Mouse (Mus musculus) cerebellum, adult (tissue): ENCODE results near the gene H2-Eb2.

Experiments
- ATAC-seq: cut with Nextera tagmentation; 2 replicates; pipeline ENCODE4 v1.9.2; 2017; ENCODE audit warnings: mild to moderate bottlenecking, moderate library complexity, mixed read lengths; ENCODE audit not compliant: insufficient number of reproducible peaks, low FRiP score, low TSS enrichment

H2-Eb2 gene

DNA sequence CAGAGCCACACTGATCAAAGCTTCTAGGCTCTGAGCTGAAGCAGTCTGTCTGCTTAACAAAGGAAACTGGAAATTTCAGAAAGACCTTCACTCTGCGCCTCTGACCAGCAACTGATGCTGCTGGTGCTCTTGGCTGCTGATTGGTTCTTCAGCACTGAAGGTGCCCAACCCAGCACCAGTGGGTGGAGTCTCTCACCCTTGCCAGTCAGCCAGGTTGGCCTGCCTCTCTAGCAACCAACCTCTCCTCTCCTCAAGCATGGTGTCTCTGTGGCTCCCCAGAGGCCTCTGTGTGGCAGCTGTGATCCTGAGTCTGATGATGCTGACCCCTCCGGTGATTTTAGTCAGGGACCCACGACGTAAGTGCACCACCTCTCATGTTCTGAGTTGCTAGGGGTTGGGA is at the start of gene H2-Eb2:
Gene H2-Eb2, plus strand, starts transcription at position 230 of the 400 bp plus-strand sequence.
- ATAC-seq = no peak

DNA sequence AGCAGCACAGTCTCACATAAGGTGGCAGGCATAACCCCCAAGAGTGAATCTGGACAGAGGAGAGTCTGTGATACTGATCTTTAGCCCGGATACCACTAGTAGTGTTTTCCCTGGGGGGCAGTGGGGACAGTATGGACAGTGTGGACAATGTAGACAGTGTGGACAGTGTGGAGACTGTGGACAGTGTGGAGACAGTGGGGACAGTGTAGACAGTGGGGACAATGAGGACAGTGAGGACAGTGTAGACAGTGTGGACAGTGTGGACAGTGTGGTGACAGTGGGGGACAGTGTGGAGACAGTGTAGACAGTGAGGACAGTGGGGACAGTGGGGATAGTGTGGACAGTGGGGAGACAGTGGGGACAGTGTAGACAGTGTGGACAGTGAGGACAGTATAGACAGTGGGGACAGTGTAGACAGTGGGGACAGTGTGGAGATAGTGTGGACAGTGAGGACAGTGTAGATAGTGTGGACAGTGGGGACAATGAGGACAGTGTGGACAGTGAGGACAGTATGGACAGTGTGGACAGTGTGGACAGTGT is 44.9 kb upstream of the H2-Eb2 start:
- no peak for ATAC-seq

DNA sequence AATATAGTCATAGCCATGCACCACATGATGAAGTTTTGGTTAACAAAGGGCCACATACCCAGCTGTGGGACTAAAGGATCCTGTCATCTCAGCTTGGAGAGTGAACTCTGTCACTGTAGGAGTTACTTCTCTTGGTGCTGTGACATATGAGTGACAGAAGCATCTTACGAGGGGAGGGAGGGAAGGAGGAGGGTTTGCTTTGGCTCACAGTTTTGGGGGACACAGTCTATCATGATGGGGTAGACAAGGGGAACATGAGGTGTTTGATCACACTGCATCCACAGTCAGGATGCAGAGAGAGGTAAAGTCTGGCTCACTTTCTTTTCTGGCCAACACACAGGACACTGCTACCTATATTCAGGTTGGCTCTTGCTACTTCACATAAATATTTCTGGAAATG is 43.6 kb upstream of the H2-Eb2 start:
- ATAC-seq = no peak

DNA sequence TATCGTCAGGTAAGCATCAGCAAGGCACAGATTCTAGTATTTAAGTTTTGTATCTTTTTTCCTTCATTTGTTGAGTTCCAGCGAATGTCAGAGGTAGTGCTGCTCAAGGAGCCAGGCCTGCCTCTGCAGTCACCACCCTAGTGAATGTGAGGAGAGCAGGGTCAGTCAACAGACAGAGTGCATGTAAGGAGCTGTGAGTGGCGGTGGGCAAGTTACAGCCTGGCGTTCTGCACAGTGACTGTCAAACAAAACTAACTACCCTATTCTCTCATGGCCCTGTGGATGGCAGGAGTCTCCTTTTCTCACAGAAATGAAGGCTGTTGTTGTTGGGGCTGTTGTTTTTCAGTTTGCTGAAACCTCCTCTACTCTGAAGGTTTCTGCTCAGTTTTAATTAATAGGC is 40.1 kb upstream of the H2-Eb2 start:
- ATAC-seq = no peak

DNA sequence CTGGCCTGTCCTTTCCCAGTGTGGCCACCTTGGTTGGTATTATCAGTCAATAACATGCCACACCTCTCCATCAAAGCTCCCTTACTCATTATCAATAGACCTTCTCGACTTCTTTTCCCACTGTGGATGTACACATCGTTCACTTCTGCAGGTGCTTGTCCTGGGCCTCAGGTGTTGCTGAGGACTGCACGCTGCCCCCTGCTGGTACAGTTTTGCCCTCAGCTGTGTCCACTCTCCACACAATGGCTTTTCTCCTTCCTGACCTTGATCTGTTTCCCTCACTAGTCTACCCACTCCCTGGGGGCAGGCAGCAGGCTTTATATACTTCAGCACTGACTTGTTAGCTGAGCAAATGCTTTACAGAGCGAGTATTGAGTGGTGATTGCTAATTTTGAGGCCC is 39.6 kb upstream of the H2-Eb2 start:
- ATAC-seq = no peak

DNA sequence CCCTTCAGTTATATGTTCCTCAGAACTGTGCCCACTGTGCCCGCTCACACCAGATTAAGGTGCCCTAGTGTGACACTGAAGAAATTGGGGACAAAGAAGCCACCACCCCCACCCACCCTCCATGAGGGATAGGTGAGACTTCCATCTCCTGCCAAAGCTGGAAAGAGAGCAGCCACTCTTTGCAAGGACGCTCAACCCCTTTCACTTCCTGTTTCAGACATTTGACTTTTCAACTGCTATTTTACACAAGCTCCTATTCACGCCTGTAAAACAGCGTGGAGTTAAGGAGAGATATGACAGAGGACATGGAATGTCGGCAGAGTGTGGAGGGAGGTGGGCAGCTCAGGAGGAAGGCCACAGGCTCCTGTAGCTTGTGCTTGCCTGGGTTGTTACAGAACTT is 39.0 kb upstream of the H2-Eb2 start:
- ATAC-seq = no peak

DNA sequence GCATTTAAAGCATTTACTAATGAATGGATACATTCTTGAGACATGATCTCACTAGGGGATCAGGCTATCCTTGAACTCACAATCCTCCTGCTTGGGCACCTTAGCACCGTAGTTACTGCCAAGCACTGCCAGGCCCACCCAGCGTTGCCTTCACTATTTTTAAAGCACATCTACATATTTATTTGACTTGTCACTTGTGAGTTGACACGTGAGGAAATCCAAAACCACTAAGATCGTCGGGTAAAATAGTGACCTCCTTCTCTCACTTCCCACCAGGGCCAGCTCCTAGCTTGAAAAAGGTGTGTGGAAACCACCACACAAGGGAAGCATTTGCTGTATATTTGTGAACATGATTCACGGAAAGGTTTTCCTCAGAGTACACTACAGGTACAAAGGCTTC is 38.5 kb upstream of the H2-Eb2 start:
- ATAC-seq = no peak

DNA sequence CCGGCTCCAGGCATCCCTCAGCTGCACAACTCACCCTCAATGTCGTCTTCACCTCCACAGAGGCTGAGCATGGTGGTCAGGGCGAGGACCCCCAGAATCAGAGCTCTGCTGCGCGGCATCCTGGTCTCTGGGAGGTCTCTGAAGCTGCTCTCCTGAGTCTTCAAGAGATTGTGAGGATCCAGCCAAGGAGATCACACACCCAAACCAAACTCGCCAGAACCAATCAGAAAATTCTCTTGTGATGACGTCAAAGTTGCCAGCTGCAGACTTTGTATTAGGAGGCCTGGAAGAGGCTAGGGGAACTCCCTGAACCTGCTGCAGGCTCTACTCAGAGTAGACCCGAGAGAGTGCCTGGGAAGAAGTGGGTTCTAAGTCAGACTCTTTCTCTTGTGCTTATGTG is 37.8 kb upstream of the H2-Eb2 start, which contains the start of gene H2-Aa:
Gene H2-Aa, minus strand, starts transcription at position 176 of the 400 bp plus-strand sequence.
- ATAC-seq = no peak

DNA sequence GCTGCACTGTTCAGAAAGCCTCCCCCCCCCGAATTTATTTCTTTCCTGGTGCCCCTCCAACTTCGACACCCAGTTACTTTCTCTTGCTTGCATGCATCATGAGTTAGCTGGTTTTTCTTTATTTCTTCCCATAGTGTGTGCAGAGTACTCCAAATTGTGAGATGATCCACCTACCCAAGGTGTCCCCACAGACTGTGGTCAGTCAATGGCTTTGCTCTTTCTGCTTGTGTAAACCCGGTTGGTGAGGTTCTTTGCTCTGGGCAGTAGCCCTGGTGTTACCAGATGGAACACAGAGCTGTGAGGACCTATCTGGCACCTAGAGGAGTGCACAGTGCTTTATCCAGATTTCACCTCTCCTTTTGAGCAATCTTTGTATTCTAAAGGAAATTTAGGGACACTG is 37.3 kb upstream of the H2-Eb2 start:
- ATAC-seq = no peak

DNA sequence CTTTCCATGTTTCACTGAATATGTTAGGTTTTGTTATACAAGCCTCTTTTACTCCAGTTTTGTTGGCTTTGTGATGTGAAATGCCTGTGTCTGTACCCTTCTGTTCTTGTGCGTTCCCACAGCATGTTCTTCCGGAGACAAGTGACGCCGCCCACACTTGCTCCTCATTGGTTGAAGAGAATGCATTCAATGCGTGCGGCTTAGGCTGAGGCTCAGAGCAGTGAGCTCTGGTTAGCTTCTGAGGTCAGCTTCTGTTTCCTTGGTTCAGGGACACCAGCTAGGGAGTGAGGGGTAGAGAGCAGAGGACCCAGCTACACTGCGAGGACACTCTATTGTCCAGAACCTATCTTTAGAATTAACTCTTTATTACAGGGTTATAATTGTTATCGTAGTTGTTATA is 33.9 kb upstream of the H2-Eb2 start:
- ATAC-seq = no peak

DNA sequence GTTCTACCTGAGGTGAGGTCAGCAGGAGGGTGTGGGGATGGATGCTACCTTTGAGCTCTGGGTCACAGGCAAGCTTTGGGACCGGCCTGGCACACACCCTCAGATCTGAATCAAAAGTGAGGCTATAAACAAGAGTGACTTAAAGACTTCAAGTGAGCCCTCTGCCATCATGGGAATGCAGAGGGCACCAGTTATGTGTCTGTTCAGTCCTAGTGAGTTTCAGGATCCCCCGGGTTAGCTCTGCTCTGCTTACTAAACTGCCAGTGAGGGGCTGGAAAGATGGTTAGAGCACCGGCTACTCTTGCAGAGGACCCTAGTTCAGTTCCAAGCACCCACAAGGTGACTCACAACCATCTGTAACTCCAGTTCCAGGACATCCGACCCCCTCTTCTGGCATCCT is 32.9 kb upstream of the H2-Eb2 start:
- no peak for ATAC-seq

DNA sequence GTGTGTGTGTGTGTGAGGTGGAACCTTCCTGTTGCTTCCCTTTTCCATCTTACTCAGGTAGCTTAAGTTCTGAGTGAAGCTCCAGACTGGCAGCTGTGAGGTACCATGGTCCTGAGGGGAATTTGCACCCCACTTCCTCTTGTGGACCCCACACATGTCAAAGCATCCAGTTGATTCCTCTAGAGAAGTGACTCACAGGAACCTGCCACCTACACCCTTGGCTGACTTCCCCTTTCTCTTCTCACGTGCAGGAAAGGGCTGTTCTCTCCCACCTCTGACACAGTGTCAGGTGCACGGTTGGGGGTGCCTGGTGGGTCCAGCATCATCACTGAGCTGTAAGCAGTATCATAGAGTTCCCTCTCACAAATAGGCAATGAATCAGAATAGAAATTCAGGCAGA is 31.9 kb upstream of the H2-Eb2 start:
- ATAC-seq = no peak

DNA sequence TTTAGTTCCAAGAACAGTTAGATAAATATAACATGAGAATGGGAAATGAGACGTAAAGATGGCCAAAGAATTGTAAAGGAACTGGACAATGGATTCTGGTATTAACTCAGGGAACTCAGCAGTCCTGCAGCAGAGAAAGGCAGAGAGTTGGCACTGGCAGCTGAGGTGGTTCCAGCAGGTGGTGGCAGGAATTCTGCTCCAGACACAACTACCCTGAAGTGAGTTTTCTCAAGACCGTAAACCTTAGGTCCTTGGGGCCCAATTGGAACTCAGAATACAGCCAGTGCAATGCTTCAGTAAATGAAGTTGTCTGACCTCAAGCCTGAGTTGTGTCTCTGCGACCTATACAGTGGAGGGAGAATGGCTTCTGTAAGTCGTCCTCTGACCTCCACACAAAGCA is 31.2 kb upstream of the H2-Eb2 start:
- no peak for ATAC-seq

DNA sequence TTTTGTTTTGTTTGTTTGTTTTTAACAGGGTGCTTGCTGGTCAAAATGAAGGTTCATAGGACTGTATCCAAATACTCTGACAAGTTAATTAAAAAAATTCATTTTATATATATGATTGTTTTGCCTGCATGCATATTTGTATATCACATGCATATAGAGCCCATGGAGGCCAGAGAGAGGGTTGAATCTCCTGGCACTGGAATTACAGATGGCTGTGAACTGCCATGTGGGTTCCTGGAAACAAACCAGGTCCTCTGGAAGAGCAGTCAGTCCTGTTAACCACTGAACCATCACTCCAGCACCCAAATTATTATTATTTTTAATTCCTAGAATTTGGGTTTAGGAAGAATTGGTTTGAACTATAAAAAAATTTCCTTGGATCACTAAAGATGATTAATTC is 30.2 kb upstream of the H2-Eb2 start:
- no peak for ATAC-seq

DNA sequence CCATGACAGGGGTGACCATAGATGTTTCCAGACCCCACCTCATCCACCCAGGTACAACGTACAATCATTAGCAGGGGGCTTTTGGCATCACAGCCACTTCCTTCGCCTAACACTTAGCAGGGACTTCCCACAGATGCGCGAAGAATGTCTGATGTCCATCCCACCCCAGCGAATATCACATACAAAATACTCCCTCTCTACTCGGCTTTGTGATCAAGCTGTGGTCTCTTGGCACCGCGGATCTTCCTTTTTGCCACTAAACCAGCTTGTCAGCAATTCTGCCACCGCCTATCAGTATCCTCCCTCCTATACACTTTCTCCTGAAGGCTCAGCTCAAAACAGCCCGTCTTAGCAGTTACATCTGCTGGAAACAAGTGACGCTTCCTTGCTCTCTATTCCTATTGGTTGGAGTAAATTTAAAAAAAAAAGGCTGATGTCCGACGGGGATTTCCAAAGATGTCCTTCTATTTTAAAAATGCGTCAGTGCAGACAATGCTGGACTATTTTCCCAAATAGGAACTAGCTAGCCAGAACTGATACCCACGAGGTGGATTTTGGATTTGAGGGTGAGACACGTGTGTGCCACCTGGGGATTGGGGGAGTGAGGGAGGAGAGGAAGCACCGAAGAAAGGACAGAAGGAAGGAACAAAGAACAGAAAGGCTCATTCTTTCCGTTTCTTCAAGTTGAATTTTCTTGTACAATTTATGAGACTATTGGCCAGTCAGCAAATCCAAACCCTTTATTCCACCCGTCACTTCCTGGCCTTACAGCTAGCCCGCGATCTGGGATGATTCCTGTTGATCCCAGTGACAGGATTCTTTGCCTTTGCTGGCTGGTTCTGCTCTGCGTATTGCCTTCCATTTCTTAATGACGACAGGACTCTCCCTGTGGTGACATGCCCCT is 29.3 kb upstream of the H2-Eb2 start:
- ATAC-seq = no peak

DNA sequence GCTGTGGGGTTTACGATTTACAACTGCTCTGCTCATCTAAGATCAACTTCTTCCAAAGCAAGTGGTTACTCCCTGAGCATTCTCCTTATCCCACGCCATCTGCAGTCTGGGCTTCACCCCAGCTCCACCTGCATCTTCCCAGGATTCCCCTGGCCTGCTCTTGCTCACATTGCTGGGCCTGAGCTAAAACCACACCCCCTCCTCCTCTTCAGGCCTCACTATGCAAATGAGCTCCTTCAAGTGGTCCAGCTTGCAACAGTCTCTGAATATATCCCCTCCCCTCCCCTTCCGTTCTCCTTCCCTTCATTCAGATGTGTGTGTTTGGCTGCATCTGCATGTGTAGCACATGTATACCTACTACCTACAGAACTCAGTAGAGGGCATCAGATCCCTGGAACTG is 26.1 kb upstream of the H2-Eb2 start:
- no peak for ATAC-seq

DNA sequence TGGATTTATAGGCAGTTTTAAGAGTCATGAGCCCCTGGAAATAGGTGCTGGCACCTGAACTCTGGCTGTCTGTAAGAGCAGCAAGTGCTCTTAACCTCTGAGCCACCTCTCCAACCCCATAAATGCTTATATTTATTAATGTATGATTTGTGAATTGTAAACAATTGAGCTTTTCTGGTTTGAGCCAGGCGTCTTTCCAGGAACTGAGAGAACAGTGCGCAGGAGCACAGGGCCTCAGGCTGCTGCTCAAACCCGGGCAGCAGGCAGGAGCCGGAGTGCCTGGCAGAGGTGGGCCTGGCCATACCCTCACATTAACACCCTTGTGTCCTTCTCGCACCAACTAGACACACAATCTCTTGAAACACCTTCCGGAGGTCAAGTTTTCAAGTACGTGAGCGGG is 25.4 kb upstream of the H2-Eb2 start:
- ATAC-seq = no peak

DNA sequence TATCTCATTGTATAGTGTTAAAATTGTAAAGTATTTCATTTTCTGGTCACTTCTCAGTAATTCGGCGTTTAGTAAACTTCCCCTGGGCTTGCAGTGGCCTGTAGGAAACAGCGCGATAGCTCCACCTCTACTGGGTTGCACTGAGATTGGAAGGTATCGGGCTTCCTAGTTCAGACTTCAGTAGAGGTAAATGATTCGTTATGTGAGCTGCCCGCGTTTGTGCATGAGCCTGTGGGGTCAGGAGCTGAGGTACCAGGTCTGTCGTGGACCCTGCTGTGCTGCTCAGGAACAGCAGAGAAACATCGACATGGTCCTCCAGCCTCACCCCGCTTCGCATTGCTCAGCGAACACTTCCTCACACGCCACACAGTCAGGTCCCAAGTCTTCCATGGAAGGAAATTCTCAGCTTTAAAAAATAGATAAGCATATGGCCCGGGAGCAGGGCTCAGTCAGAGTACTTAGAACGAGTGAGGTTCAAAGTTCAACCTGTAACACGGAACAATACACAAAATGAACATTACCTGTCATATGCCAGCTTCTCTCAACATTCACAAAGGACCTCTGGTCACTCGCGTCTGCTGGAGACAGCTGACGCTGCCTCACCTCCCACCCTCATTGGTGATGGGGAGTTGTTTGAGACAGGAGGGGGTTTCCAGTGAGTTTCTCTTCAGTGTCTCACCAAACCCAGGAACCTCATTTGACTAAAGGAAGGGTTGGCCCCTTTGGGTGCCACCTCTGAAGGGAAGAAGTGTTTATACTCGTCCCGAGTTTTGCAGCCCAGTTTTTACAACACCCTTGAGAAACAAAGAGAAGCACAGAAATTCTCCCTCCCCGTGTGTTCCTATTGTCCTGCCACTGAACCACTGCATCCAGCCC is 24.5 kb upstream of the H2-Eb2 start:
- ATAC-seq = no peak

DNA sequence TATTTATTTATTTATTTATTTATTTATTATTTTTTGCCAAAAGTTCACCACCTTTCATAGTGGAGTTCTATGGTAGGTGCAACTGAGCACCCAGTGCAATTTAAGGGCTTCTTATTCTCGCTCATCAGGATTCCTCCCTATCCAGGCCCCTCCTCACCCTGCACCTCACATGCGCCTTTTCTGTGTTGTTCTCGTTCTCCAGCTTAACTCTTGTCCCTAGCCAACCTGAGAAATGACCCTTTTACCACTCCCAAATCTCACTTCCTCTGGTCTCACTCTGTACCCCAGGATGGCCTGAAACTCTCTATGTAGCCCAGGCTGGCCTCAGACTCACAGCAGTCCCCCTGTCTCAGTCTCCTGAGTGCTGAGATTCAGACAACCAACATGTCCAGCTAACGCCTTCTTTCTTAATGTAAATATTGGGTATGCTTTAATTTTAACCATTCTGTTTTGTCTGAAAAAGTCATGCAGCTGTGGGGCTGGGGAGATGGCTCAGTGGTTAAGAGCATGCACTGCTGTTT is 23.7 kb upstream of the H2-Eb2 start:
- ATAC-seq = no peak

DNA sequence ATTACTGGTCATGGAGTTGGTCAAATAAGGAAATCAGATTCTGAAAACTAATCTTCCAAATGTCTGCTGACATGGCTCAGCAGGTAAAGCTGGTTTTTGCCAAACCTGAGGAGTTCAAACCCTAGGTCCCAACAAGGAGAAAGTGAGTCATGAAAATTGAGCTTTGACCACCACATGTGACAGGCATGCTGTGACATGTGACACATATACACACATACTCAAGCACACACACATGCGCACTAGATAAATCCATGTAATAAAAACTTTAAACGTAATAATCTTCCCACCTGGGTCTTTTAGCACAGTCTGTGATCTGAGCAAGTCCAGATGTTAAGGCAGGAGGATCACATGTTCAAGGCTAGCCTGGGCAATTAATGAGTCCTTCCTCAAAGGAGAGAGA is 21.7 kb upstream of the H2-Eb2 start:
- ATAC-seq = no peak

DNA sequence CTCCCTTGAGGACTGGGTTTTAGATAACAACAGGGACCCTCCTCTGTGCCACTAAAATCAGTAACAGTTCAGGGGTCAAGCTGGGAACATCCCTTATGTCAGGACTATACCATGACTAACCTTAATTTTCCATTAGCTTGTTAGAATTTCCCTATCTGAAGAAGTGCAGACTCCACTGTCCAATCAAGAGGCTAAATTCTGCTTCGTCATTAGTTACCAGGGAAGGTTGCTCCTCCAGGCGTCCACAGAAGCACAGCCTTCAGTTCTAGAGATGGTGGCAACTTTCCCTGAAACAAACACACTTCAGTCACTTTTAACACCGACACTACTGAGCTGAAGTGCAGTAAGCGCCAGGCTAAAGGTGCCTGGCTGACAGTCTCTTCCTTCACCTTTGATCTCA is 20.7 kb upstream of the H2-Eb2 start:
- no peak for ATAC-seq
